Mouse (Mus musculus) kidney, postnatal 0 days (tissue): ENCODE results near the gene Prpf40b. TPM values are rescaled to one million over a fixed set of nuclear protein-coding genes. Genes with fewer than 3 reads are reported as not detected.

Experiments used
- ATAC-seq: fragments of 200-750 bp; cut with Nextera tagmentation; replicated peaks from 2 replicates; pipeline ENCODE4 v1.8.0; 2017; ENCODE audit warnings: low read depth, moderate number of reproducible peaks, moderate TSS enrichment, moderate library complexity; ENCODE audit not compliant: low FRiP score
- DNase-seq: peaks from one replicate; pipeline ENCODE4 v3.0.0-alpha.2; 2016; ENCODE audit warnings: low spot score
- H3K27ac ChIP-seq: fragments of 300-500 bp; sonication (generic); 2 replicates; pipeline ENCODE4 v1.5.1; 2014; ENCODE audit warnings: mild to moderate bottlenecking
- H3K27me3 ChIP-seq: fragments of 300-500 bp; sonication (generic); 2 replicates; pipeline ENCODE4 v1.6.1; 2014; ENCODE audit warnings: low read length, mixed read lengths; ENCODE audit not compliant: insufficient read depth
- H3K36me3 ChIP-seq: fragments of 300-500 bp; sonication (generic); 2 replicates; pipeline ENCODE4 v1.6.1; 2014; ENCODE audit warnings: low read length, mixed read lengths; ENCODE audit not compliant: insufficient read depth
- H3K4me1 ChIP-seq: fragments of 300-500 bp; sonication (generic); replicated peaks from 2 replicates; pipeline ENCODE4 v1.6.1; 2014; ENCODE audit warnings: antibody characterized with exemption, low read length, mixed read lengths; ENCODE audit not compliant: insufficient read depth
- H3K4me2 ChIP-seq: fragments of 300-500 bp; sonication (generic); 2 replicates; pipeline ENCODE4 v1.6.1; 2014; ENCODE audit warnings: mild to moderate bottlenecking, low read length, moderate library complexity, mixed read lengths
- H3K4me3 ChIP-seq: fragments of 300-500 bp; sonication (generic); replicated peaks from 2 replicates; pipeline ENCODE4 v1.5.1; 2014; ENCODE audit warnings: low read depth, low read length
- H3K9ac ChIP-seq: fragments of 300-500 bp; sonication (generic); 2 replicates; pipeline ENCODE4 v1.6.1; 2014; ENCODE audit warnings: low read depth, low read length
- H3K9me3 ChIP-seq: fragments of 300-500 bp; sonication (generic); replicated peaks from 2 replicates; pipeline ENCODE4 v1.6.1; 2016; ENCODE audit warnings: low read length, inconsistent platforms, mixed read lengths
- CTCF ChIP-seq: IDR thresholded peaks from 2 replicates; pipeline ENCODE4 v1.5.1; 2016; ENCODE audit warnings: antibody characterized with exemption, low read depth, mild to moderate bottlenecking, moderate library complexity
- WGBS: fragments of 180-500 bp; shearing (Covaris S2); extraction: QIAGEN DNeasy Blood & Tissue Kit; methylation state at CpG from one replicate; pipeline ENCODE4 v1.1.7; 2014; 5-methylcytosine and 5-hydroxymethylcytosine counted together
- polyA plus RNA-seq: library from polyadenylated mRNA; unstranded; fragments of >200 nt; fragmentation: Nextera tagmentation; extraction: Ambion mirVana; gene quantifications from 2 replicates; pipeline ENCODE4 v1.2.1, GENCODE M21; 2015

Gene Prpf40b
- polyA plus RNA-seq, 1 experiment from 2014 or later: 38.3 TPM

DNA sequence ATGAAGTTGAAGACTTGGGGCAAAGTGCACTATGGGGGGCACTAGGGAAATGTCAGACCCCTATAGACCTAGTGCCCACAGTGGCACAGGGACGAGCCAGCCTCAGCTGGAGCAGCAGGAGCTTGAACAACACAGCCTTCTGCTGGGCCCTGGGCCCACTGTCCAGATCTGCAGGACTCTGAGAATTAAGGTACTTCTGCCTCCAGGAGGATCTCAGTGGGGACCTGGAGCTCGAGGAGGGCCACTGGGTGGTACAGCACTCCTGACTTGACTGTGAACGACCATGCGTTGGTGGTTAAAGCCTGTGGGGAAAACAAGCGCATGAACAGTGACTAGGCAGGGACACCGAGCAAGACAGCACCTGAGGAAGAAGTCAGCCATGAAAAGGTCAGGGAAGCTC lies 23.2 kb downstream of the Prpf40b start:
- TF ChIP-seq CTCF: no peak
- DNase-seq: no peak
- peaks cover 5% of the 10 kb centered on the region; the same call in 1 of the 2 replicates for H3K4me1 ChIP-seq
- WGBS: 73% methylated on average over 6 of the region's 6 CpGs
- H3K27ac ChIP-seq: peak overlapping the region; percentile 74
- H3K4me3 ChIP-seq: no peak overlapping the region
- H3K9ac ChIP-seq: no peak overlapping the region
- H3K4me2 ChIP-seq: no peak overlapping the region
- no peak for ATAC-seq
- no peaks in the 10 kb centered on the region for H3K9me3 ChIP-seq
- no peaks in the 10 kb centered on the region for H3K27me3 ChIP-seq
- peaks cover 62% of the 10 kb centered on the region for H3K36me3 ChIP-seq

DNA sequence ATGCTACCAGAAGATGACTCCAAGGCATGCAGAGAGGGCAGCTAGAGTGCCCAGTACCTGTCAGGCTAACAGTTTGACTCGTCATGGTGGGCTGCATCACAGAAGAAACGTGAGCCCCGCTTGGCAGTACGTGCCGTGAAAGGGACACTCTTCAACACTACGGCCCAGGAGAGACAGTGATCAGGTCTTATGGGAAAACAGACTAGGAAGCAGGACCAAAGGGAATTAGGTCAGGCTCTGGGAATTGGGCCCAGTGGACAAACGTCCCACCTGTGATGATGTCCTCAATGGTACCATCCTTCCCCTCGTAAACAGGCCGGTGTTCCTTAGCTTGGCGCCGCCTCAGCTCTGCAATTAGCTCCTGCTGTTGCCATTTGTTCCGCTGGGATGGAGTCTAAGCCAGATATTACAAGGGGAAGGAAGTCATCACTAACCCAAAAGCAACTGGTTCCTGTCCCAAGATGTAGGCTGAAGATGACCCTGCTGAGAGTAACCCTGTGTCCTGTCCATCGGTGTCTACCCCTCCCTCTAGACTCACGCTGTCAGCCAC lies 24.0 kb downstream of the Prpf40b start:
- TF ChIP-seq CTCF: no peak
- WGBS: 54% methylated on average over 14 of the region's 14 CpGs
- peak overlapping the region; percentile 74 for H3K27ac ChIP-seq
- no peak overlapping the region for H3K4me3 ChIP-seq
- no peak overlapping the region for H3K9ac ChIP-seq
- peaks cover 5% of the 10 kb centered on the region; the same call in 1 of the 2 replicates for H3K4me1 ChIP-seq
- no peak for DNase-seq
- H3K36me3 ChIP-seq: peaks cover 70% of the 10 kb centered on the region
- H3K4me2 ChIP-seq: no peak overlapping the region
- no peaks in the 10 kb centered on the region for H3K9me3 ChIP-seq
- no peak for ATAC-seq
- H3K27me3 ChIP-seq: no peaks in the 10 kb centered on the region

DNA sequence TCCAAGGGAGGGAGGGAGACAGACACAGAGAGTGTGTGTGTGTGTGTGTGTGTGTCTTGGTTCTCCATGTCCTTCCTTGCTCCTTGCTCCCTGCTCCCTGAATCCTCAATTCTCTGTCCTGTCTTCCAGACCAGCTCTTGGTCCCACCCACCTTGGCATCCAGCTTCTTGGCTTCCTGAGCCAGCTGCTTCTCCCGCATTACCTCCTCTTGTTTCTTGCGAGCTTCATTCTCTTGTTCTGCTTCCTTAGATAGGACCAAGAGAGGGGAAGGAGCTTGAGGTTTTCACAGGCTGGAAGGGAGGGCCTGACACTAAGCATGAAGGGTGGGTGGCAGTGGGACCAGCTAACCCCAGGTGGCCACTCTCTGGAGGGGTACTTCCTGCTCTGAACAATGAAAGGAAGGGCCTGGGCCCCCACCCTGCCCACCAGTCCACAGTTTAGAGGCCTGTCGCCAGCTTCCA lies 24.6 kb downstream of the Prpf40b start:
- DNase-seq: peak; percentile 46
- H3K9ac ChIP-seq: no peak overlapping the region
- no peak overlapping the region for H3K4me3 ChIP-seq
- no peak overlapping the region for H3K4me2 ChIP-seq
- peaks cover 73% of the 10 kb centered on the region for H3K36me3 ChIP-seq
- H3K27me3 ChIP-seq: no peaks in the 10 kb centered on the region
- no peak for ATAC-seq
- WGBS: 55% methylated on average over 3 of the region's 3 CpGs
- H3K27ac ChIP-seq: peak overlapping the region; percentile 74
- TF ChIP-seq CTCF: no peak
- H3K4me1 ChIP-seq: peaks cover 5% of the 10 kb centered on the region; the same call in 1 of the 2 replicates
- H3K9me3 ChIP-seq: no peaks in the 10 kb centered on the region

DNA sequence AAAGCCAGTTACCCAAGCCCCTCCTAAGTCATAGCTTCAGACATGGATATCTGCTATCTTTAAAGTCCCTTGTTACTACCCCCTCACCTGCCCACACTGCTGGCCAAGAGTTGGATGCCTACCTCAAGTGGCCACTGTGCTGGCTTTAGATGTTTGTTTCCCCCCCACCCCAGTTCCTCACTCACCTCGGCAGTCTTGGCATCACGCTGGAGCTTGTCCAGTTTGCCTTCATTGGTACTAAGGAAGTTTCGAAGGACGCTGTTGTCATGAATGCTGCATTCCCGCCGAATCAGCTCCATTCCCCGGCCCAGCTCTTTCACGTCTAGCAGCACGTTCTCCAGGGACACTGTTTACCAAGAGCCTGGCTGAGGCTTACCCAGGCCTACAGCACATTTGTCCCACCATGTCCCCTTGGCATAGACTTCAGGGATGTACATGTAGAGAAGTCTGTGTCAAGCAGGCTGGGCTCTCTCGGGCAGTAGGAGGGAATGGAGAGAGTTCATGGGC lies 25.3 kb downstream of the Prpf40b start:
- ATAC-seq: no peak

DNA sequence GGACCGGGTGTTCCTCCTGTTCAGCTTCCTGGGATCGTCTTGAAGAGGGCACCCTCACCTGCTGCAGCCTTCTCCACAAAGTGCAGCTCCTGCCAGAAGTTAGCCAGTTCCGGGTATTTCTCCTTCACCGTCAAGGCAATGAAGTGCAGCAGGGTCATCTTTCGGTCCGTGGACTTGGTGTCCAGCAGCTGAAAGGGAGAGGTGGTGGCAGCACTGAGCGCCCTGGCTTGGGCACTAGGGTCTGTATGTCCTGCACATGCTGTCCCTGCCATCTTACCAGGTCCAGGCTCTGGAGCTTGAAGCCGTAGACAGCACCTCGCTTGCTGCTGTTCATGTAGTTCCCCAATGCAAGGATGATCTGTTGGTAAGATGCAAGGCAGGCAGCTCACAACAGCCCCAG lies 26.1 kb downstream of the Prpf40b start:
- no peak overlapping the region; the same call in 1 of the 2 replicates for H3K9ac ChIP-seq
- H3K36me3 ChIP-seq: peaks cover 81% of the 10 kb centered on the region
- no peak overlapping the region for H3K4me2 ChIP-seq
- 68% methylated on average over 9 of the region's 9 CpGs for WGBS
- no peak for DNase-seq
- TF ChIP-seq CTCF: no peak
- H3K9me3 ChIP-seq: no peaks in the 10 kb centered on the region
- no peak overlapping the region for H3K4me3 ChIP-seq
- peaks cover 5% of the 10 kb centered on the region; the same call in 1 of the 2 replicates for H3K4me1 ChIP-seq
- H3K27me3 ChIP-seq: no peaks in the 10 kb centered on the region
- peak overlapping the region; percentile 74 for H3K27ac ChIP-seq
- ATAC-seq: no peak

More for the DNA sequence above, 25.3 kb downstream of the Prpf40b start:
- DNase-seq: no peak
- H3K4me1 ChIP-seq: peaks cover 5% of the 10 kb centered on the region; the same call in 1 of the 2 replicates
- no peak overlapping the region for H3K9ac ChIP-seq
- WGBS: 73% methylated on average over 10 of the region's 10 CpGs
- H3K9me3 ChIP-seq: no peaks in the 10 kb centered on the region
- no peaks in the 10 kb centered on the region for H3K27me3 ChIP-seq
- peaks cover 78% of the 10 kb centered on the region for H3K36me3 ChIP-seq
- no peak overlapping the region for H3K4me3 ChIP-seq
- no peak overlapping the region for H3K4me2 ChIP-seq
- no peak for TF ChIP-seq CTCF
- peak overlapping the region; percentile 74 for H3K27ac ChIP-seq

DNA sequence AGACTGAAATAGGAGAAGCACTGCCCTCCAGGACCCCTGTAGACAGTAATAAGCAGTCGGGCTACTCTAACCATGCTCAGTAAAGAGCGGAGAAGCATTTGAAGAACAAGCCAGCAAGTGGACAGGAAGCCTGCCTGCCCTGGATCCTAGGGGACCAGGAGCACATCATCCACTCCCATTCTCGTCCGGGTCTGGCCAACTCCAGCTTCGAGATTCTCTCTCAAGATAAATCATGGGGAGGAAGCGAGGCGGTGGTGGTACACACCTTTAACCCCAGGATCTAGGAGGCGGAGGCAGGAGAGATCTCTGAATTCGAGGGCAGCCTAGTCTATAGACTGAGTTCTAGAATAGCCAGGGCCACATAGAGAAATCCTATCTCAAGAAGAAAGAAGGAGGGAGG lies 29.3 kb downstream of the Prpf40b start:
- Histone ChIP-seq H3K4me3 (no peak overlapping the region), H3K36me3 (peaks cover 72% of the 10 kb centered on the region), H3K27ac (no peak overlapping the region), H3K9ac (no peak overlapping the region), H3K9me3 (no peaks in the 10 kb centered on the region), H3K27me3 (no peaks in the 10 kb centered on the region), H3K4me1 (0 out of 2 replicates have a peak, but pooled peaks cover 5% of the 10 kb centered on the region), H3K4me2 (no peak overlapping the region)
- TF ChIP-seq CTCF: no peak
- ATAC-seq (no peak), DNase-seq (no peak)
- WGBS: 53% methylated on average over 9 of the region's 9 CpGs
